8 mouse cellular contexts compared by ENCODE assay signal in the genomic region with DNA sequence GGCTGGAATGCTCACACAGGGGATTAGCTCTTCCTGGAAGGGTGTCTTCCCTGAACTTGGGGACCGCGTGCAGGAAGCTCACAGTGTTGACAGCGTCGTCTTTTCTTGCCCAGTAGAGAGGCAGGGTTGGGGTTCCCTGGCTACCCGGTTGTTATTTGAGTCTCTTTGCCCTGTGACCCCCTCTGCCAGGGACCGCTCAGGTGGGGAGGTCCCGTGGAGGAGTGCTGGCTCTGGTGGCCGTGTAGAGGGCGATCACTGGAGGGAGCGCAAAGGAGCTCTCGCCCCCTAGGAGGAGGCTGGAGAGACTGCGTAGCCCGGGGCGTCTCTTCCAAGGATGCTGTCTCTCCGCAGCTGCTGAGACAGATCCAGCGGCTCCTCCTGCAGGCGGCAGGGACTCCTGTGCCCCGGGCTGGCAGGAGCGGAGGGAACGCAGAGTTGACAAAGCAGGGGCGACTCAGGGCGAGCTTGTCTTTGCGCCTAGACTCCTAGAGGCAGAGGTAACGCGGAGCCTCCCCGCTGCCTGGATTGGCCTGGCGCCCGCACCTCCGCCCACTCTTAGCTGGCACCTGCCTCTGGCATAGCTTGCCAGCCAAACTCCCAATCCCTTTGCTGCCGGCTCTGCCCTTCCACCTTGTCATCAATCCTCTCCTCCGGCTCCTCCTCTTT. TPM values are rescaled to one million over a fixed set of nuclear protein-coding genes. Genes with fewer than 3 reads are reported as not detected.
DNase-seq lines count a peak whose midpoint lies in the region; ATAC-seq lines count a peak whose summit lies in the region.

A gene (minus strand): TSS at position 499 of the 666 bp plus-strand sequence.

- H3K27me3 ChIP-seq in embryonic facial prominence, embryonic 13.5 days: peaks cover 36% of the 10 kb centered on the region
- peaks cover 13% of the 10 kb centered on the region; the same call in 1 of the 2 replicates for H3K27me3 ChIP-seq in heart, embryonic 11.5 days (ENCODE audit: control insufficient read depth, insufficient read depth, low read length)
- peaks cover 34% of the 10 kb centered on the region for H3K27me3 ChIP-seq in limb, embryonic 13.5 days
- H3K27me3 ChIP-seq in midbrain, embryonic 13.5 days: peaks cover 33% of the 10 kb centered on the region
- H3K27me3 ChIP-seq in stomach, embryonic 16.5 days (ENCODE audit: control insufficient read depth, insufficient read depth, low read length): peaks cover 7% of the 10 kb centered on the region; the same call in 1 of the 2 replicates

- no peaks in the 10 kb centered on the region for H3K9me3 ChIP-seq in embryonic facial prominence, embryonic 13.5 days
- H3K9me3 ChIP-seq in heart, embryonic 11.5 days (replicated peaks; ENCODE audit: control insufficient read depth, low read length): no peaks in the 10 kb centered on the region
- no peaks in the 10 kb centered on the region for H3K9me3 ChIP-seq in limb, embryonic 13.5 days
- no peaks in the 10 kb centered on the region for H3K9me3 ChIP-seq in midbrain, embryonic 13.5 days
- no peaks in the 10 kb centered on the region for H3K9me3 ChIP-seq in stomach, embryonic 16.5 days (replicated peaks; ENCODE audit: control insufficient read depth, low read length)

- WGBS in embryonic facial prominence, embryonic 13.5 days: under 1% methylated on average over 31 of the region's 31 CpGs
- 1% methylated on average over 31 of the region's 31 CpGs for WGBS in heart, embryonic 11.5 days (ENCODE audit: insufficient replicate concordance)
- WGBS in limb, embryonic 13.5 days: under 1% methylated on average over 31 of the region's 31 CpGs
- 2% methylated on average over 31 of the region's 31 CpGs for WGBS in midbrain, embryonic 13.5 days
- under 1% methylated on average over 31 of the region's 31 CpGs for WGBS in stomach, embryonic 16.5 days

- H3K4me1 ChIP-seq in embryonic facial prominence, embryonic 13.5 days: peaks cover 33% of the 10 kb centered on the region
- 0 out of 2 replicates have a peak, but pooled peaks cover 8% of the 10 kb centered on the region for H3K4me1 ChIP-seq in heart, embryonic 11.5 days (ENCODE audit: control insufficient read depth, insufficient read depth, low read length)
- H3K4me1 ChIP-seq in limb, embryonic 13.5 days: peaks cover 30% of the 10 kb centered on the region
- H3K4me1 ChIP-seq in midbrain, embryonic 13.5 days (replicated peaks): peaks cover 18% of the 10 kb centered on the region
- peaks cover 15% of the 10 kb centered on the region for H3K4me1 ChIP-seq in stomach, embryonic 16.5 days (ENCODE audit: control insufficient read depth, insufficient read depth, low read length)

- peak within 1 kb of the TSS; percentile 72 for H3K9ac ChIP-seq in embryonic facial prominence, embryonic 13.5 days
- H3K9ac ChIP-seq in heart, embryonic 11.5 days (ENCODE audit: low read depth, low read length): peak within 1 kb of the TSS; percentile 49
- peak within 1 kb of the TSS; percentile 63 for H3K9ac ChIP-seq in limb, embryonic 13.5 days
- peak within 1 kb of the TSS; percentile 63 for H3K9ac ChIP-seq in midbrain, embryonic 13.5 days (replicated peaks)
- H3K9ac ChIP-seq in stomach, embryonic 16.5 days (ENCODE audit: low read length): peak within 1 kb of the TSS; percentile 64

- peak within 1 kb of the TSS; percentile 88 for H3K4me2 ChIP-seq in embryonic facial prominence, embryonic 13.5 days
- H3K4me2 ChIP-seq in heart, embryonic 11.5 days: peak within 1 kb of the TSS; percentile 98
- H3K4me2 ChIP-seq in limb, embryonic 13.5 days (replicated peaks): peak within 1 kb of the TSS; percentile 96
- H3K4me2 ChIP-seq in midbrain, embryonic 13.5 days (replicated peaks): peak within 1 kb of the TSS; percentile 91
- H3K4me2 ChIP-seq in stomach, embryonic 16.5 days (ENCODE audit: low read depth, low read length): peak within 1 kb of the TSS; percentile 89

- peak within 1 kb of the TSS; percentile 52 for H3K4me3 ChIP-seq in embryonic facial prominence, embryonic 13.5 days
- H3K4me3 ChIP-seq in heart, embryonic 11.5 days (ENCODE audit: low read depth, low read length): peak within 1 kb of the TSS; percentile 52
- peak within 1 kb of the TSS; percentile 52 for H3K4me3 ChIP-seq in limb, embryonic 13.5 days
- peak within 1 kb of the TSS; percentile 43 for H3K4me3 ChIP-seq in midbrain, embryonic 13.5 days (replicated peaks)
- peak within 1 kb of the TSS; percentile 51 for H3K4me3 ChIP-seq in stomach, embryonic 16.5 days (replicated peaks; ENCODE audit: low read length)

- ATAC-seq in embryonic facial prominence, embryonic 13.5 days (ENCODE audit: insufficient number of reproducible peaks, insufficient read depth, low FRiP score, low TSS enrichment, low read depth): peak; percentile 52; the same call in 1 of the 2 replicates
- ATAC-seq in heart, embryonic 11.5 days (replicated peaks; ENCODE audit: insufficient number of reproducible peaks, low FRiP score, low TSS enrichment): no peak; the same call in 1 of the 2 replicates
- peak; percentile 41; the same call in 1 of the 2 replicates for ATAC-seq in limb, embryonic 13.5 days (ENCODE audit: low FRiP score, low read depth)
- peak; percentile 84 for ATAC-seq in midbrain, embryonic 13.5 days
- peak; percentile 35; the same call in 1 of the 2 replicates for ATAC-seq in stomach, embryonic 16.5 days (ENCODE audit: insufficient read depth, low FRiP score)

- peak; percentile 91 for DNase-seq in 3134 (ENCODE audit: extremely low read depth, insufficient read length, low spot score)
- peak; percentile 81 for DNase-seq in adrenal gland, postnatal 14 days
- DNase-seq in kidney, adult 9 months: peak; percentile 71

- H3K36me3 ChIP-seq in embryonic facial prominence, embryonic 13.5 days: no peaks in the 10 kb centered on the region
- no peaks in the 10 kb centered on the region for H3K36me3 ChIP-seq in heart, embryonic 11.5 days (ENCODE audit: control insufficient read depth, insufficient read depth, low read length)
- H3K36me3 ChIP-seq in limb, embryonic 13.5 days: no peaks in the 10 kb centered on the region
- H3K36me3 ChIP-seq in midbrain, embryonic 13.5 days: no peaks in the 10 kb centered on the region
- H3K36me3 ChIP-seq in stomach, embryonic 16.5 days (ENCODE audit: control insufficient read depth, insufficient read depth, low read length): no peaks in the 10 kb centered on the region

- H3K27ac ChIP-seq in embryonic facial prominence, embryonic 13.5 days: no peak within 1 kb of the TSS; the same call in 1 of the 2 replicates
- no peak within 1 kb of the TSS for H3K27ac ChIP-seq in heart, embryonic 11.5 days (ENCODE audit: low read depth, low read length)
- H3K27ac ChIP-seq in limb, embryonic 13.5 days: no peak within 1 kb of the TSS; the same call in 1 of the 2 replicates
- no peak within 1 kb of the TSS for H3K27ac ChIP-seq in midbrain, embryonic 13.5 days
- peak within 1 kb of the TSS; percentile 58; the same call in 1 of the 2 replicates for H3K27ac ChIP-seq in stomach, embryonic 16.5 days (ENCODE audit: low read length)

RNA-seq across cellular contexts. Expression of the gene that starts here (rescaled TPM):
- 6.0 and 9.0 TPM in 2 replicates for total RNA-seq in adrenal gland, postnatal 14 days (2021)
- polyA plus RNA-seq in embryonic facial prominence, embryonic 13.5 days (2015; fragmentation: Nextera tagmentation; extraction: Ambion mirVana): 4.8 and 5.1 TPM in 2 replicates
- 0.86 and 1.2 TPM in 2 replicates for polyA plus RNA-seq in heart, embryonic 11.5 days (2014; fragmentation: Nextera tagmentation; extraction: Ambion mirVana)
- 3.1 and 3.3 TPM in 2 replicates for polyA plus RNA-seq in limb, embryonic 13.5 days (2015; fragmentation: Nextera tagmentation; extraction: Ambion mirVana)
- 2.1 and 2.2 TPM in 2 replicates for polyA plus RNA-seq in midbrain, embryonic 13.5 days (2015; fragmentation: Nextera tagmentation; extraction: Ambion mirVana)
- polyA plus RNA-seq in stomach, embryonic 16.5 days (2015; fragmentation: Nextera tagmentation; extraction: Ambion mirVana): 2.2 and 2.4 TPM in 2 replicates
